Mouse (Mus musculus) lung, embryonic 16.5 days (tissue): ENCODE measurements around the gene Ndp. TPM values are rescaled to one million over a fixed set of nuclear protein-coding genes. Genes with fewer than 3 reads are reported as not detected.

Source experiments
- ATAC-seq: fragments of 200-750 bp; cut with Nextera tagmentation; 2 replicates; pipeline ENCODE4 v1.8.0; 2017; ENCODE audit warnings: low read depth, mild to moderate bottlenecking, moderate library complexity
- H3K27ac ChIP-seq: fragments of 300-500 bp; sonication (generic); 2 replicates; pipeline ENCODE4 v1.5.1; 2014; ENCODE audit warnings: mild to moderate bottlenecking, control low read depth, low read length
- H3K27me3 ChIP-seq: fragments of 300-500 bp; sonication (generic); 2 replicates; pipeline ENCODE4 v1.6.1; 2014; ENCODE audit warnings: low read depth, low read length, mixed read lengths; ENCODE audit not compliant: control insufficient read depth, insufficient read depth
- H3K36me3 ChIP-seq: fragments of 300-500 bp; sonication (generic); 2 replicates; pipeline ENCODE4 v1.6.1; 2014; ENCODE audit warnings: low read length; ENCODE audit not compliant: control insufficient read depth, insufficient read depth
- H3K4me1 ChIP-seq: fragments of 300-500 bp; sonication (generic); replicated peaks from 2 replicates; pipeline ENCODE4 v1.6.1; 2014; ENCODE audit warnings: low read length, mixed read lengths; ENCODE audit not compliant: control insufficient read depth, insufficient read depth
- H3K4me2 ChIP-seq: fragments of 300-500 bp; sonication (generic); 2 replicates; pipeline ENCODE4 v1.6.1; 2014; ENCODE audit warnings: low read depth, low read length, control low read depth
- H3K4me3 ChIP-seq: fragments of 300-500 bp; sonication (generic); 2 replicates; pipeline ENCODE4 v1.5.1; 2014; ENCODE audit warnings: mild to moderate bottlenecking, low read length, control low read depth
- H3K9ac ChIP-seq: fragments of 300-500 bp; sonication (generic); 2 replicates; pipeline ENCODE4 v1.6.1; 2014; ENCODE audit warnings: low read length, control low read depth
- H3K9me3 ChIP-seq: fragments of 300-500 bp; sonication (generic); 2 replicates; pipeline ENCODE4 v1.6.1; 2016; ENCODE audit warnings: low read length; ENCODE audit not compliant: control insufficient read depth
- WGBS: fragments of 180-500 bp; shearing (Covaris S2); extraction: QIAGEN DNeasy Blood & Tissue Kit; methylation state at CpG from one replicate; pipeline ENCODE4 v1.1.7; 2014; 5-methylcytosine and 5-hydroxymethylcytosine counted together
- polyA plus RNA-seq: library from polyadenylated mRNA; unstranded; fragments of >200 nt; fragmentation: Nextera tagmentation; extraction: Ambion mirVana; gene quantifications from 2 replicates; pipeline ENCODE4 v1.2.1, GENCODE M21; 2015

The Ndp gene
- 1.9 and 2.6 TPM in 2 replicates for polyA plus RNA-seq

- 17% methylated on average over 13 of the region's 13 CpGs for WGBS
- peak; percentile 20; the same call in 1 of the 2 replicates for ATAC-seq
- H3K27me3 ChIP-seq = no peaks in the 10 kb centered on the region
- peak within 1 kb of the TSS; percentile 57 for H3K4me2 ChIP-seq
- H3K9me3 ChIP-seq = no peaks in the 10 kb centered on the region
- H3K36me3 ChIP-seq = no peaks in the 10 kb centered on the region
- 0 out of 2 replicates have a peak within 1 kb of the TSS, but pooled peaks have one; percentile 5 for H3K27ac ChIP-seq
- H3K4me3 ChIP-seq = peak within 1 kb of the TSS; percentile 37
- no peaks in the 10 kb centered on the region for H3K4me1 ChIP-seq
- peak within 1 kb of the TSS; percentile 39 for H3K9ac ChIP-seq
These were observed at the start of gene Ndp for GRCm38 (mm10) chrX:16911241-16911873. Gene Ndp (minus strand): TSS chrX:16911774.

- Histone ChIP-seq H3K36me3 (no peaks in the 10 kb centered on the region), H3K4me3 (no peak overlapping the region), H3K9me3 (no peaks in the 10 kb centered on the region), H3K9ac (no peak overlapping the region), H3K27me3 (no peaks in the 10 kb centered on the region), H3K4me2 (no peak overlapping the region), H3K4me1 (no peaks in the 10 kb centered on the region), H3K27ac (no peak overlapping the region)
- ATAC-seq = no peak
- WGBS = 100% methylated on average over 2 of the region's 2 CpGs
These were observed 43.2 kb upstream of the Ndp start for GRCm38 (mm10) chrX:16954767-16955166.

GRCm38 (mm10) chrX:16918006-16918405 is 6.4 kb upstream of the Ndp start:
- Histone ChIP-seq H3K4me1 (no peaks in the 10 kb centered on the region), H3K4me2 (no peak overlapping the region), H3K27ac (no peak overlapping the region), H3K27me3 (no peaks in the 10 kb centered on the region), H3K9ac (no peak overlapping the region), H3K4me3 (no peak overlapping the region), H3K36me3 (no peaks in the 10 kb centered on the region), H3K9me3 (no peaks in the 10 kb centered on the region)
- no peak for ATAC-seq

GRCm38 (mm10) chrX:16913118-16913517 is 1.5 kb upstream of the Ndp start:
- no peak for ATAC-seq
- Histone ChIP-seq H3K9ac (no peak overlapping the region), H3K9me3 (no peaks in the 10 kb centered on the region), H3K4me2 (no peak overlapping the region), H3K4me1 (no peaks in the 10 kb centered on the region), H3K27ac (no peak overlapping the region), H3K4me3 (no peak overlapping the region), H3K36me3 (no peaks in the 10 kb centered on the region), H3K27me3 (no peaks in the 10 kb centered on the region)
- WGBS = 64% methylated on average over 1 of the region's 1 CpGs

GRCm38 (mm10) chrX:16911911-16912310 is 337 bp upstream of the Ndp start:
- 46% methylated on average over 4 of the region's 4 CpGs for WGBS
- ATAC-seq = no peak
- Histone ChIP-seq H3K27ac (no peak overlapping the region), H3K9ac (no peak overlapping the region), H3K4me3 (peak overlapping the region; percentile 37), H3K4me2 (peak overlapping the region; percentile 57), H3K36me3 (no peaks in the 10 kb centered on the region), H3K27me3 (no peaks in the 10 kb centered on the region), H3K4me1 (no peaks in the 10 kb centered on the region), H3K9me3 (no peaks in the 10 kb centered on the region)

GRCm38 (mm10) chrX:16910211-16911095 is 1.1 kb downstream of the Ndp start:
- ATAC-seq = peak; percentile 60
- Histone ChIP-seq H3K9ac (peak overlapping the region; percentile 39), H3K27ac (0 out of 2 replicates have a peak overlapping the region, but pooled peaks have one; percentile 5)

GRCm38 (mm10) chrX:16908652-16909051 is 2.9 kb downstream of the Ndp start:
- no peaks in the 10 kb centered on the region for H3K9me3 ChIP-seq
- no peaks in the 10 kb centered on the region for H3K4me1 ChIP-seq
- no peak overlapping the region for H3K4me3 ChIP-seq
- 68% methylated on average over 2 of the region's 2 CpGs for WGBS
- H3K27ac ChIP-seq = no peak overlapping the region
- no peak overlapping the region for H3K9ac ChIP-seq
- no peak for ATAC-seq
- no peak overlapping the region for H3K4me2 ChIP-seq
- H3K27me3 ChIP-seq = no peaks in the 10 kb centered on the region
- H3K36me3 ChIP-seq = no peaks in the 10 kb centered on the region

More at GRCm38 (mm10) chrX:16910211-16911095, 1.1 kb downstream of the Ndp start:
- Histone ChIP-seq H3K36me3 (no peaks in the 10 kb centered on the region), H3K4me2 (peak overlapping the region; percentile 57), H3K4me1 (no peaks in the 10 kb centered on the region), H3K9me3 (no peaks in the 10 kb centered on the region), H3K27me3 (no peaks in the 10 kb centered on the region), H3K4me3 (peak overlapping the region; percentile 37)
- WGBS = 12% methylated on average over 18 of the region's 18 CpGs

GRCm38 (mm10) chrX:16907554-16907953 is 4.0 kb downstream of the Ndp start:
- no peak overlapping the region for H3K4me3 ChIP-seq
- no peak overlapping the region for H3K9ac ChIP-seq
- 64% methylated on average over 6 of the region's 6 CpGs for WGBS
- no peaks in the 10 kb centered on the region for H3K4me1 ChIP-seq
- no peaks in the 10 kb centered on the region for H3K9me3 ChIP-seq
- no peak overlapping the region for H3K4me2 ChIP-seq
- no peaks in the 10 kb centered on the region for H3K27me3 ChIP-seq
- H3K36me3 ChIP-seq = no peaks in the 10 kb centered on the region
- ATAC-seq = no peak
- H3K27ac ChIP-seq = no peak overlapping the region

GRCm38 (mm10) chrX:16894377-16895175 is 17.0 kb downstream of the Ndp start:
- no peak overlapping the region for H3K9ac ChIP-seq
- WGBS = 27% methylated on average over 5 of the region's 5 CpGs
- no peaks in the 10 kb centered on the region for H3K27me3 ChIP-seq
- H3K36me3 ChIP-seq = no peaks in the 10 kb centered on the region
- H3K27ac ChIP-seq = no peak overlapping the region
- ATAC-seq = peak; percentile 89
- no peak overlapping the region for H3K4me2 ChIP-seq
- H3K4me3 ChIP-seq = no peak overlapping the region
- no peaks in the 10 kb centered on the region for H3K4me1 ChIP-seq
- H3K9me3 ChIP-seq = no peaks in the 10 kb centered on the region
